Mouse (Mus musculus): ENCODE results near the gene Mov10l1.

GRCm38 (mm10) chr15:88943896-88944551 lies 38.7 kb upstream of the Mov10l1 start:
- TF ChIP-seq CTCF (IDR thresholded peaks at IDR 0.05; ENCODE audit: insufficient read depth, low read length) (no peak), POLR2A (IDR thresholded peaks at IDR 0.05; ENCODE audit: borderline replicate concordance, extremely low read depth, low read depth, low read length) (no peak)

Measured in lung, adult 2 months (tissue).